Mouse (Mus musculus): Measurements from ENCODE around the gene Daam2.
A peak's percentile ranks its signal among the peaks of the same experiment; 100 is the strongest.

Gene Daam2

GRCm38 (mm10) chr17:49531661-49532060 is 32.5 kb downstream of the Daam2 start:
- no peak for DNase-seq (ENCODE audit: low read depth, low spot score)

- DNase-seq (ENCODE audit: low read depth, low spot score): peak; percentile 49
Observed at GRCm38 (mm10) chr17:49530215-49530614, 33.9 kb downstream of the Daam2 start.

GRCm38 (mm10) chr17:49528503-49529205 is 35.5 kb downstream of the Daam2 start:
- DNase-seq (ENCODE audit: low read depth, low spot score): no peak

GRCm38 (mm10) chr17:49528033-49528432 is 36.1 kb downstream of the Daam2 start:
- DNase-seq (ENCODE audit: low read depth, low spot score): no peak

- no peak for DNase-seq (ENCODE audit: low read depth, low spot score)
Observed at GRCm38 (mm10) chr17:49526566-49526965, 37.6 kb downstream of the Daam2 start.

GRCm38 (mm10) chr17:49525911-49526310 is 38.2 kb downstream of the Daam2 start:
- DNase-seq (ENCODE audit: low read depth, low spot score): no peak

GRCm38 (mm10) chr17:49524584-49524983 is 39.6 kb downstream of the Daam2 start:
- no peak for DNase-seq (ENCODE audit: low read depth, low spot score)

GRCm38 (mm10) chr17:49522435-49522834 is 41.7 kb downstream of the Daam2 start:
- no peak for DNase-seq (ENCODE audit: low read depth, low spot score)

- no peak for DNase-seq (ENCODE audit: low read depth, low spot score)
Observed at GRCm38 (mm10) chr17:49522002-49522401, 42.1 kb downstream of the Daam2 start.

GRCm38 (mm10) chr17:49520674-49521073 is 43.5 kb downstream of the Daam2 start:
- DNase-seq (ENCODE audit: low read depth, low spot score): no peak

- no peak for DNase-seq (ENCODE audit: low read depth, low spot score)
Observed at GRCm38 (mm10) chr17:49519576-49520247, 44.4 kb downstream of the Daam2 start.

- DNase-seq (ENCODE audit: low read depth, low spot score): no peak
Observed at GRCm38 (mm10) chr17:49517091-49517490, 47.1 kb downstream of the Daam2 start.

GRCm38 (mm10) chr17:49515678-49516077 is 48.5 kb downstream of the Daam2 start:
- no peak for DNase-seq (ENCODE audit: low read depth, low spot score)

- no peak for DNase-seq (ENCODE audit: low read depth, low spot score)
Observed at GRCm38 (mm10) chr17:49515141-49515540, 49.0 kb downstream of the Daam2 start.

- no peak for DNase-seq (ENCODE audit: low read depth, low spot score)
Observed at GRCm38 (mm10) chr17:49512671-49513085, 51.5 kb downstream of the Daam2 start.

- DNase-seq (ENCODE audit: low read depth, low spot score): no peak
Observed at GRCm38 (mm10) chr17:49509431-49509830, 54.7 kb downstream of the Daam2 start.

- no peak for DNase-seq (ENCODE audit: low read depth, low spot score)
Observed at GRCm38 (mm10) chr17:49503246-49503900, 60.8 kb downstream of the Daam2 start.

- DNase-seq (ENCODE audit: low read depth, low spot score): no peak
Observed at GRCm38 (mm10) chr17:49500234-49500633, 63.9 kb downstream of the Daam2 start.

GRCm38 (mm10) chr17:49499635-49500034 is 64.5 kb downstream of the Daam2 start:
- no peak for DNase-seq (ENCODE audit: low read depth, low spot score)

GRCm38 (mm10) chr17:49498169-49498568 is 66.0 kb downstream of the Daam2 start:
- no peak for DNase-seq (ENCODE audit: low read depth, low spot score)

- no peak for DNase-seq (ENCODE audit: low read depth, low spot score)
Observed at GRCm38 (mm10) chr17:49493276-49493675, 70.9 kb downstream of the Daam2 start.

- no peak for DNase-seq (ENCODE audit: low read depth, low spot score)
Observed at GRCm38 (mm10) chr17:49489098-49489497, 75.0 kb downstream of the Daam2 start.

- no peak for DNase-seq (ENCODE audit: low read depth, low spot score)
Observed at GRCm38 (mm10) chr17:49484435-49484834, 79.7 kb downstream of the Daam2 start.
